Mouse (Mus musculus) stomach, postnatal 0 days (tissue): Measurements from ENCODE around the gene Lurap1l. TPM values are rescaled to one million over a fixed set of nuclear protein-coding genes. Genes with fewer than 3 reads are reported as not detected.

Experiments
- ATAC-seq: fragments of 200-750 bp; cut with Nextera tagmentation; 2 replicates; pipeline ENCODE4 v1.8.0; 2017; ENCODE audit not compliant: low FRiP score, low TSS enrichment
- DNase-seq: peaks from one replicate; pipeline ENCODE4 v3.0.0-alpha.2; 2016; ENCODE audit warnings: low spot score
- H3K27ac ChIP-seq: fragments of 300-500 bp; sonication (generic); replicated peaks from 2 replicates; pipeline ENCODE4 v1.5.1; 2014; ENCODE audit warnings: mild to moderate bottlenecking, control low read depth
- H3K27me3 ChIP-seq: fragments of 300-500 bp; sonication (generic); 2 replicates; pipeline ENCODE4 v1.6.1; 2014; ENCODE audit warnings: low read length; ENCODE audit not compliant: control insufficient read depth, insufficient read depth
- H3K36me3 ChIP-seq: fragments of 300-500 bp; sonication (generic); 2 replicates; pipeline ENCODE4 v1.6.1; 2014; ENCODE audit warnings: low read length, mixed read lengths; ENCODE audit not compliant: control insufficient read depth, insufficient read depth
- H3K4me1 ChIP-seq: fragments of 300-500 bp; sonication (generic); replicated peaks from 2 replicates; pipeline ENCODE4 v1.6.1; 2014; ENCODE audit warnings: antibody characterized with exemption; ENCODE audit not compliant: control insufficient read depth, insufficient read depth
- H3K4me2 ChIP-seq: fragments of 300-500 bp; sonication (generic); replicated peaks from 2 replicates; pipeline ENCODE4 v1.6.1; 2014; ENCODE audit warnings: low read depth, mild to moderate bottlenecking, control low read depth, moderate library complexity
- H3K4me3 ChIP-seq: fragments of 300-500 bp; sonication (generic); 2 replicates; pipeline ENCODE4 v1.5.1; 2014; ENCODE audit warnings: low read depth, low read length, control low read depth
- H3K9ac ChIP-seq: fragments of 300-500 bp; sonication (generic); 2 replicates; pipeline ENCODE4 v1.6.1; 2014; ENCODE audit warnings: mild to moderate bottlenecking, low read length, control low read depth, mixed read lengths
- H3K9me3 ChIP-seq: fragments of 300-500 bp; sonication (generic); 2 replicates; pipeline ENCODE4 v1.6.1; 2016; ENCODE audit warnings: low read length; ENCODE audit not compliant: control insufficient read depth
- CTCF ChIP-seq: IDR thresholded peaks from 2 replicates; pipeline ENCODE4 v1.5.1; 2016; ENCODE audit warnings: antibody characterized with exemption, low read depth, mild to moderate bottlenecking, moderate library complexity
- EP300 ChIP-seq: optimal IDR thresholded peaks from 2 replicates; pipeline ENCODE3; 2016; ENCODE audit warnings: antibody characterized with exemption
- WGBS: fragments of 180-500 bp; shearing (Covaris S2); extraction: QIAGEN DNeasy Blood & Tissue Kit; methylation state at CpG from one replicate; pipeline ENCODE4 v1.1.7; 2014; 5-methylcytosine and 5-hydroxymethylcytosine counted together
- polyA plus RNA-seq: library from polyadenylated mRNA; unstranded; fragments of >200 nt; fragmentation: Nextera tagmentation; extraction: Ambion mirVana; gene quantifications from 2 replicates; pipeline ENCODE4 v1.2.1, GENCODE M21; 2015

Lurap1l gene
- polyA plus RNA-seq, 1 experiment from 2014 or later, result 34.1 TPM

DNA sequence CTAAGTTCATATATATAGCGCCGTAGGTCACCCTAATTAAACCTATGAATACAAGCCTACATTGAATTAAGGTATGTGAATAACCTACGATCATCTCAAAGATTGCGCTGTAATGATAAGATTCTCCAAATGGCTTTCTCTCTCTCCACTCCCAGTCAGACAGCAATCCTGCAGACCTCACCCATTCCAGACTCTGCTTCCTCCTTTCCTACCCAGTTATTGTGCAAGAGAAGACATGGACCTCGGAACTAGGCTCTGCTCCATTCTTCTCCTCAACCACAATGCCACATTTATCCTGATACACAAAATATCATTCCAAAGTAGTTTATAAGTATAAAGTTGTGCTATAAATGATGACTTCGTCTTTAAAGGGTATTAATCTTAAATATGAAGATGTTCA is 19.4 kb upstream of the Lurap1l start:
- ATAC-seq (no peak), DNase-seq (no peak)
- no peak overlapping the region for H3K27ac ChIP-seq
- no peak overlapping the region for H3K4me3 ChIP-seq
- 92% methylated on average over 6 of the region's 6 CpGs for WGBS
- no peaks in the 10 kb centered on the region for H3K9me3 ChIP-seq
- H3K4me2 ChIP-seq, result no peak overlapping the region
- H3K27me3 ChIP-seq, result no peaks in the 10 kb centered on the region
- TF ChIP-seq EP300 (no peak), CTCF (no peak)
- H3K9ac ChIP-seq, result no peak overlapping the region
- no peaks in the 10 kb centered on the region for H3K36me3 ChIP-seq
- H3K4me1 ChIP-seq, result 0 out of 2 replicates have a peak, but pooled peaks cover 3% of the 10 kb centered on the region

- DNase-seq (peak; percentile 65), ATAC-seq (peak; percentile 86)
- Histone ChIP-seq H3K27ac (peak overlapping the region; percentile 67), H3K27me3 (no peaks in the 10 kb centered on the region), H3K4me1 (0 out of 2 replicates have a peak, but pooled peaks cover 3% of the 10 kb centered on the region), H3K36me3 (no peaks in the 10 kb centered on the region), H3K4me2 (no peak overlapping the region), H3K9me3 (no peaks in the 10 kb centered on the region), H3K9ac (no peak overlapping the region), H3K4me3 (no peak overlapping the region)
- no peak for TF ChIP-seq EP300
- TF ChIP-seq CTCF, result no peak
- 30% methylated on average over 4 of the region's 4 CpGs for WGBS
These were observed 15.1 kb upstream of the Lurap1l start for GRCm38 (mm10) chr4:80895278-80895894.

DNA sequence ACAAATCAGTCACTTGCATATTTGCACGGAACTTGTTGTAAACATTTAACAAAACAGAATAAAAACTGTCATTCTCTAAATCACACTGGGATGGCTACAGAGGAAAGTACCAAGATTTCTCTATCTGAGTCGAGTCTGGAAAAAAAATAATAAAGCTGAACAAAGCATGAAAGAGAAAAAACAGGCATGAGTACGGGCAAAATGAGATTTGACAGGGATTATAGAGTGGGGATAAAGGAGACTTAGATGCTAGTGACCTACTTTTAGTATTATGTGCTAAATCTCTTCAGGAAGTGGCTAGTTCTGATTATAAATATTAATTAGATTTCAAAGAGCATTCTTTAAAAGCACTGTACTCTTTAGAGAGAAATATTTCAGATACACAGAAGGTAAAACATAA is 3.7 kb upstream of the Lurap1l start:
- Histone ChIP-seq H3K4me2 (no peak overlapping the region), H3K4me3 (no peak overlapping the region), H3K4me1 (no peaks in the 10 kb centered on the region), H3K27me3 (no peaks in the 10 kb centered on the region), H3K9me3 (no peaks in the 10 kb centered on the region), H3K27ac (no peak overlapping the region), H3K36me3 (no peaks in the 10 kb centered on the region), H3K9ac (no peak overlapping the region)
- ATAC-seq, result no peak
- no peak for TF ChIP-seq EP300
- no peak for TF ChIP-seq CTCF
- no peak for DNase-seq
- 39% methylated on average over 3 of the region's 3 CpGs for WGBS

GRCm38 (mm10) chr4:80907973-80908372 is 2.5 kb upstream of the Lurap1l start:
- Histone ChIP-seq H3K4me1 (no peaks in the 10 kb centered on the region), H3K4me2 (no peak overlapping the region), H3K27me3 (no peaks in the 10 kb centered on the region), H3K36me3 (no peaks in the 10 kb centered on the region), H3K27ac (no peak overlapping the region; the same call in 1 of the 2 replicates), H3K9me3 (no peaks in the 10 kb centered on the region), H3K4me3 (no peak overlapping the region), H3K9ac (no peak overlapping the region)
- ATAC-seq, result peak; percentile 53; the same call in 1 of the 2 replicates
- no peak for TF ChIP-seq EP300
- TF ChIP-seq CTCF, result no peak
- peak; percentile 45 for DNase-seq
- WGBS, result 54% methylated on average over 5 of the region's 5 CpGs

- H3K4me2 ChIP-seq, result no peak overlapping the region
- no peak for TF ChIP-seq EP300
- no peak for TF ChIP-seq CTCF
- H3K27ac ChIP-seq, result no peak overlapping the region
- DNase-seq, result no peak
- H3K4me3 ChIP-seq, result no peak overlapping the region
- 63% methylated on average over 4 of the region's 4 CpGs for WGBS
- H3K27me3 ChIP-seq, result no peaks in the 10 kb centered on the region
- H3K4me1 ChIP-seq, result no peaks in the 10 kb centered on the region
- no peak for ATAC-seq
- H3K9me3 ChIP-seq, result no peaks in the 10 kb centered on the region
- H3K9ac ChIP-seq, result no peak overlapping the region
- H3K36me3 ChIP-seq, result no peaks in the 10 kb centered on the region
These were observed 1.5 kb upstream of the Lurap1l start for GRCm38 (mm10) chr4:80908902-80909301.

- peak overlapping the region; percentile 84 for H3K9ac ChIP-seq
- H3K9me3 ChIP-seq, result no peaks in the 10 kb centered on the region
- TF ChIP-seq CTCF, result peak; percentile 16; the same call in 1 of the 2 replicates
- TF ChIP-seq EP300, result no peak
- no peaks in the 10 kb centered on the region for H3K36me3 ChIP-seq
- peak overlapping the region; percentile 88 for H3K4me3 ChIP-seq
- WGBS, result under 1% methylated on average over 55 of the region's 58 CpGs
- H3K4me2 ChIP-seq, result peak overlapping the region; percentile 72
- H3K27me3 ChIP-seq, result no peaks in the 10 kb centered on the region
- H3K27ac ChIP-seq, result peak overlapping the region; percentile 95
- DNase-seq, result no peak
- ATAC-seq, result peak; percentile 50
- H3K4me1 ChIP-seq, result no peaks in the 10 kb centered on the region
These were observed 640 bp downstream of the Lurap1l start for GRCm38 (mm10) chr4:80910871-80911701.
